Mouse (Mus musculus) kidney, adult 11 months (tissue): ENCODE results near the gene Doxl2.

Source experiments
- DNase-seq: peaks from one replicate; pipeline ENCODE4 v3.0.0; 2022

The Doxl2 gene

DNA sequence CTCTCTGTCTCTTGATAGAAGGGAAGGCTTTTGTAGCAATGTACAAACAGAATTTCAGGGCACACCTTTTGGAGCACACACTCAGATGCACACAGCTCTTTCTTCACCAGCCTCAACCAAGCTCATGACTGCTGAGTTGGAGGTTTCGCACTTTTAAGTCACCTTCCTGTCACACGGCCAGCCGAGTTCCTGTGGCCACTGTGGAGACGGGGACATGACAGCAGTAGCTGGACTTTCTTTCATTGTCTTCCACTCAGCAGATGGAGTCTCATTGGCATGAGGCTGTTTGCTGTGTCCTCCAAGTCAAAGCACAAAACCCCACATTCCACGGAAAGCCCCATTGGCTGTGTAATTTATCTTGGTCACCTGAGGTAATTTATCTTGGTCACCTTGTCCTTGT lies 36.4 kb downstream of the Doxl2 start:
- DNase-seq: no peak

DNA sequence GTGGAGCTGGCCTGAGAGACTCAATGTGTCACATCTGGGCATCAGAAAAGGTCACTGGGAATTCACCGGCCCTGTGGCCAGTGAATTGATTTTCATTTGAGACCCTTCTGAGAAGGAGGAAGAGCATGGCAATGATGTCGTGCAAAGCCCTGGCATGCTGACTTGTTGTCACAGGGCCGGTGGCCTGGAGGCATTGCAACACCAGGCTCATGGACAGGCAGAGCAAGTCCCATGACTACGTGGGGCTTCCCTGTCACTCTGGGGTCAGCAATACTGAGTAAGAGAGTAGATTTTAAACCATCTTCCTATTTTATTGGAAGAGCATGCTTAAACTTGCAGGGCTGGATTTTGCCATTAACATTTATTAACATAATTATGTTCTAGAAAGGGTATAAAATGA lies 38.3 kb downstream of the Doxl2 start:
- no peak for DNase-seq

DNA sequence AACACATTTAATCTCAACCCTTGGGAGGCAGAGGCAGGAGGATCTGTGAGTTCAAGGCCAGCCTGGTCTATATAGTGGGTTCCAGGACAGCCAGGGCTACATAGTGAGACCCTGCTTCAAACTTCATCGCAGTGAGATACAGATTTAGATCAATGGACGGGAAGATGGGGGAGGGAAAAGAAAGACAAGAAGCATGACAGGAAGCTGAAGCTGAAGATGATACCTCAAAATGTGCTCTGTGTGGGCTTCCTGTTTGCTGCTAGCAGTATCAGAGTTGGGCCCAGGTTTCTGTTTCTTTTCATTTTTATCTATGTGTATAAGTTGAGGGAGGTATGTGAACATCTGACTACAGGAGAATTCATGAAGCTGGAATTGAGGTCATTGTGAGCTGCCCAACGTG lies 38.7 kb downstream of the Doxl2 start:
- DNase-seq: no peak

DNA sequence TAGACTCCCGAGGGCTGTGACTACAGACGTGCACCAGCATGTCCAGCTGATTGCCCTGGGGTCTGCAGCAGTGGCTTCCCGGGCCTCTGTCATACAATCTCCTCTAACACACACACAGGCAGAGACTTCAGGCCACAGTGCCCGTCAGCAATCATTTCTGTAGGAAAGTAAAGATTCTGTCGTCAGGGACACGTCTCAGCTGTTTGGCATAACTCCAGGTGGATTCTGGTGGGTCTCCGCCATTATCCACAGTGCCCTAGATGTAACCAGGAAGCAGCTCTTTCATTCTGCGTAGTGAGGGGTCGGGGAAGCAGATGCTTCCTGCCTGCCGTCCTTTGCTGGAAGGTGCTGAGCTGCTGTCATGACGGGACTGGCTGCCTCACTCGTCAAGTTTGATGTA lies 42.4 kb downstream of the Doxl2 start:
- DNase-seq: no peak

DNA sequence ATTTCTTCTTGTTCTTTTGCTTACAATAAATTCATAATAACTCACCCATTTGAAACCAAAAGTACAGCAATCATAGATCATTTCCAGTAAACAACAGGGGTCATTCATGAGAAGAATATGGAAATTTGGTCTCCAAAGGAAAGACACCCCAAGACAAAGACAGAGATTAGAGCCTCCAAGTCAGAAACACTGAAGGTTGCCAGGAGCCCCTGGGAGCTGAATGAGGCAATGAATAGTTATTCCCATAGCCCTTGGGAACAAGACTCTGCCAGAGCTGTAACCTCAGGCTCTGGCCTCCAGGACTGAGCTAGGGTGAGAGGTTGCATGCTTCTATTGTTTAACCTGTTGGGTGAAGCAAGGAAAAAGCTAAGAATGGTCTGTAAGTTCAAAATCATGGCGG lies 44.6 kb downstream of the Doxl2 start:
- DNase-seq: no peak

DNA sequence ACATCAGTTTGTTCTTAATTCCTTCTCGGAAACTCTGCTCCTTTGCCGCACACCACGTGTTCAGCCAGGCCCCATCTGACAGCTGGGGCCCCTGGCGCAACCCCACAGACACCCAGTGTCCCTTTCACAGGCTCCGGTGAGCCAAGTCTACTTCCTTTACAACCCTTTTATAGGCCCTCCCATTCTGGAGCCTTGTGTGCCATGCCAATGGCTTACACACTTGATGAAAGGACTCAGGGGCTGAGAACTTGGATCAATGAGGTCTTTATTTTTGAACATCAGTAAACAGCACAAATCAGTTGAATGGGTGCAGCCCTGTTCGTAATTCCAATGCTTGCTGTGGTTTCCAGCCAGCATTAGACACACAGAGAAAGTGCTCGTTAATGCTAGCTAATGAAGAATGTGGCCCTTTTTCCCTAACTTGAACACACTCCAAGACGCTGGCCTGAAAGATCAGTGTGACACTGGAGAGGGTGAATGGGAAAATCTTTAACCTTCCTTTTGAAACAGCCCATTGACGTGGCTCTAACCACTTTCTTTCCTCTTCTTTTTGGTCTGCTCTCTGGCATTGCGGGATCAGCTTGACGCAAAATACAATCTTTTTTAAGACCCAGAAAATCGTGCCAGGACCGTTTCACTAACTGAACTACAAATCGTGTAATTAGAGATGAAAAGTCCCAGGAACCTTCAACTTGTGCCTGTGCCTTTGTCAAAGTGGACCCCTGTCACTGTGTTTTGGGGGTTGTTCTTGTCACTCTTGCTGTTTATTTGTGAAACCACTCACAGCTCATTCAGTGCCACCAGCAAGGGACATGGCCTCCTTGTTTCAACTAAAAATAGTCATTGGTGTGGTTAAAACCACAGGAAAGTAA lies 46.6 kb downstream of the Doxl2 start:
- no peak for DNase-seq

DNA sequence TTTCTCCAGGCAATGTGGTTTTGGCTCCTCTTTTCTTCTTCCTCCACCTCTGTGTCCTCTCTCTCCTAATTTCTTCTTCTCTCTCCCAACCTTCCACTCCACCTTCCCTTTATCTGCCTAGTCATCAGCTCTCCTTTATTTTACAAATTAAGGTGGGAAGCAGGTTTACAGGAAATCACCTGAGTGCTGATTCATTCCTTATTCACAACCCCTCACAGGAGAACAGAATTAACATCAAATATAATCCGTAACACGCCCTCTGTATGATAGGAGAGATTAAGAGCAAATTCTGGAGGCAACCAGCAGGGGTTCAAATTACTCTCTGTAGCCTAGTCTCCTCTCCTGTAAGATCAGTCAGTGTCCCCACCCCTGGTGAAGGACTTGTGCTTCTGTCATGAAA lies 47.6 kb downstream of the Doxl2 start:
- no peak for DNase-seq

DNA sequence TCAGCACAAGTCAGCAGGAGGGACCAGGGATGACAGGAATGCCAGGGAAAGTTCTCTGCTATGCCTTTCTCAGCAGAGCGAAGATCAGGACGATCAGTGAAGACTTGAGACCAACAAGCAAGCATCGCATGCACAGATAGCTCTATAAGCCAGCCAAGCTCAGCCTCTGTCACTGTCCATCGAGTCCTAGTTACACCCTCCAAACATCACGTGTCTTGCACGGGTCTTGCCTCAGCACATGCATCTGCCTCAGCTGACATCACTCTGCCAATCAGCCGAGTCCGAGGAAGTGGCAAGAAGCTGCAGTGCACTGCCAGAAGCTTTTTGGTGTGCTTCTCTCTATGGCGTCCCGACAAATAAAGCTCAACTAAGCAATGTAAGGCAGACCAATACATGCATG lies 48.6 kb downstream of the Doxl2 start:
- DNase-seq: no peak

DNA sequence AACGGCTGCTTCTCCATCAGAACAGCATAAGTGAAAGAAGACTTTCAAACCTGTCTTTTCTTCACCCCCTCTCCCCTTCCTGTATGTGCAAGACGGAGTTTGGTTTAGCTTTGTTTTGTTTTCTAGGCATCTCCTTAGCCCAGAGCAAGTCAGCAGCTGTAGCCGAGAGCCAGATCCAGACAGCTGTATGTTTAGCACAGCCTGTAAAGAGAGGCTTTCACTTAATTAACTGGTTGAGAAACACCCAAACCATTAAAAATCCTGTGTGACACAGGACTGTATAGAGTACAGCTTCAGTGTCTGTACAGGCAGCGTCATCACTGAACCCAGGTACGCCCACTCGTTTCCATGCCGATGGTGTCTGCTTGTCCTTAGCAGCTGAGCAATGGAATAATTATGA lies 50.5 kb downstream of the Doxl2 start:
- no peak for DNase-seq

DNA sequence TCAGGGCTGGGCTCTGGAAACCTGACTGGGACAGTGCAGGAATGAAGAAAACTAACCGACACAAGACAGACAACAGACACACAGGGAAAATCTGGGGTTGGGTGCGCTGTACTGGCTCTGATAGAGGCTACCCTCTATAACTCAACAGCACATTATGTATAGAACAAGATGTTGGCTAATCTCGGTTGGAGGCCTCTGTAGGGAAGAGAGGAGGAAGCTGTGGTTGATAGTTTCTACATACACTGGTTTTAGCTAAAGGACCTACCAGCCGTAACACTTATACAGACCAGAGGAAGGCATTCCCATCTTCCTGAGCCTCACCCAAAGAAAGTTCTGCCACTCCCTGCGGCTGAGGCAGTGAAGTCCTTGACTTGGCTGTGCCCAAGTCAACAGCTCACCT lies 51.7 kb downstream of the Doxl2 start:
- DNase-seq: no peak

DNA sequence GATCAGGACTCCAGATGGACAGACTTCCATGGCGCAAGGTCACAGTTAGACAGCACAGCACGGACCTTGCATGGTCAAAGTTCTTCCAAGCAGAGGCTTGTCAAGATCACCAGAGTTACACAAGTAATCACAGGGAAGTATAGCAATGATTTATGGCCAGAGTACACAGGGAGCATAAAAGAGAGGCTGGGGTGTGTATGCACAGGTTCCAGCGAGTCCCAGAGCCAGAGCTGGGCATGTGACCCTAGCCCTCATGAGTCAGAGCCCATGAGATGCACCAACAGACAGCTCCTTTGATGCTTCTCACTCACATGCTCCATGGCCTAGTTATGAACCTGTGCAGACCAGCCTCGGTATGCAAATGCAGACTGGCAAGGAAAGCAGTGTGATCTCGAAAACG lies 53.3 kb downstream of the Doxl2 start:
- DNase-seq: no peak
